In genomic region chr3:60468667-60469066, GRCm38 (mm10) we compare ENCODE assay signal across 6 mouse cellular contexts. TPM values are rescaled to one million over a fixed set of nuclear protein-coding genes. Genes with fewer than 3 reads are reported as not detected.
DNase-seq lines count a peak whose midpoint lies in the region; ATAC-seq and TF ChIP-seq lines count a peak whose summit lies in the region.
"Not testable (repeated sequence)": the region's sequence is repeated elsewhere in the genome, so short reads cannot be mapped to it uniquely, and the experiment has no call there.

No protein-coding gene starts in this region.

- TF ChIP-seq CTCF in G1E (IDR thresholded peaks at IDR 0.05; ENCODE audit: low read depth, low read length), result not testable (repeated sequence)

- not testable (repeated sequence) for H3K9ac ChIP-seq in lung, embryonic 16.5 days (ENCODE audit: low read length)

- not testable (repeated sequence) for H3K27me3 ChIP-seq in G1E (ENCODE audit: insufficient read depth, low read length); lung, embryonic 16.5 days (ENCODE audit: control insufficient read depth, insufficient read depth, low read depth, low read length)

- H3K4me1 ChIP-seq in G1E (ENCODE audit: insufficient read depth, low read depth, low read length), result peaks cover 24% of the 10 kb centered on the region
- not testable (repeated sequence) for H3K4me1 ChIP-seq in lung, embryonic 16.5 days (replicated peaks; ENCODE audit: control insufficient read depth, insufficient read depth, low read length)

- H3K27ac ChIP-seq in lung, embryonic 16.5 days (ENCODE audit: low read length), result not testable (repeated sequence)

- peak; percentile 47 for ATAC-seq in G1E (ENCODE audit: extremely low read depth, insufficient number of reproducible peaks, low FRiP score, poor library complexity, severe bottlenecking)
- peak; percentile 77 for ATAC-seq in common myeloid progenitor, adult 5-6 weeks (replicated peaks; ENCODE audit: low read depth, poor library complexity, severe bottlenecking)
- peak; percentile 70 for ATAC-seq in inflammation-experienced regulatory T-cells, adult 6 months
- peak; percentile 76 for ATAC-seq in lung, embryonic 16.5 days (ENCODE audit: low read depth)
- peak; percentile 78 for ATAC-seq in megakaryocyte, adult 5-6 weeks (ENCODE audit: poor library complexity, severe bottlenecking)
- ATAC-seq in neutrophil, adult 5-6 weeks (ENCODE audit: extremely low read depth, insufficient number of reproducible peaks, low FRiP score, poor library complexity, severe bottlenecking), result peak; percentile 85

- not testable (repeated sequence) for H3K4me2 ChIP-seq in lung, embryonic 16.5 days (ENCODE audit: low read depth, low read length)

- 60% methylated on average over 2 of the region's 3 CpGs for WGBS in lung, embryonic 16.5 days

- not testable (repeated sequence) for H3K4me3 ChIP-seq in G1E (ENCODE audit: low read depth, low read length); lung, embryonic 16.5 days (ENCODE audit: low read length)

- DNase-seq in G1E (ENCODE audit: low spot score), result not testable (repeated sequence)

- H3K9me3 ChIP-seq in G1E (replicated peaks); lung, embryonic 16.5 days (ENCODE audit: control insufficient read depth, low read length): not testable (repeated sequence)

- not testable (repeated sequence) for H3K36me3 ChIP-seq in G1E (replicated peaks); lung, embryonic 16.5 days (ENCODE audit: control insufficient read depth, insufficient read depth, low read length)

RNA-seq across cellular contexts. Expression of gene Mbnl1, which starts 4.0 kb away (rescaled TPM):
- total RNA-seq in G1E (2014; fragmentation: Nextera tagmentation) (879 and 928 TPM in 2 replicates), G1E (2017) (680 and 689 TPM in 2 replicates)
- 115 and 131 TPM in 2 replicates for polyA plus RNA-seq in G1E (2012)
- 788 and 813 TPM in 2 replicates for total RNA-seq in common myeloid progenitor, adult 5-6 weeks (2017)
- 100 to 1,000 TPM; 763 to 996 (median 829) TPM for polyA plus RNA-seq in inflammation-experienced regulatory T-cells, adult 6 months (2017; shearing (Covaris generic))
- 180 and 188 TPM in 2 replicates for polyA plus RNA-seq in lung, embryonic 16.5 days (2015; fragmentation: Nextera tagmentation; extraction: Ambion mirVana)
- total RNA-seq in megakaryocyte, adult 5-6 weeks (2015), result 716 and 772 TPM in 2 replicates
- total RNA-seq in megakaryocyte, adult 5-6 weeks (2017), result 1,073 and 1,122 TPM in 2 replicates
- 586 and 615 TPM in 2 replicates for total RNA-seq in neutrophil, adult 5-6 weeks (2017)
